Mouse (Mus musculus): Measurements from ENCODE around the gene Cbx4. TPM values are rescaled to one million over a fixed set of nuclear protein-coding genes. Genes with fewer than 3 reads are reported as not detected.

Gene Cbx4
- polyA plus RNA-seq (2012; rRNA removed; ENCODE audit: low replicate concordance): 8.4 and 9.1 TPM in 2 replicates

GRCm38 (mm10) chr11:119086144-119086971, at the start of gene Cbx4:
Cbx4 (minus strand) TSS chr11:119086221.

GRCm38 (mm10) chr11:119040600-119041324, 45.3 kb downstream of the Cbx4 start, which contains the start of gene Cbx8:
Cbx8 (minus strand) TSS chr11:119040969.

Other genes starting within 250 kb of the Cbx4 start
- 0.11 and 0.12 TPM in 2 replicates for gene Rbfox3, start 174.6 kb downstream of the Cbx4 start, polyA plus RNA-seq (2012; rRNA removed; ENCODE audit: low replicate concordance)
- gene Enpp7, start 98.0 kb downstream of the Cbx4 start, polyA plus RNA-seq (2012; rRNA removed; ENCODE audit: low replicate concordance): 4.8 and 1,366 TPM in 2 replicates
- gene Cbx2, start 63.3 kb downstream of the Cbx4 start, polyA plus RNA-seq (2012; rRNA removed; ENCODE audit: low replicate concordance): 2.0 and 3.3 TPM in 2 replicates
- gene Cbx8, start 45.3 kb downstream of the Cbx4 start, polyA plus RNA-seq (2012; rRNA removed; ENCODE audit: low replicate concordance): 3.4 and 8.1 TPM in 2 replicates
- 2.4 and 5.3 TPM in 2 replicates for gene Tbc1d16, start 142.3 kb upstream of the Cbx4 start, polyA plus RNA-seq (2012; rRNA removed; ENCODE audit: low replicate concordance)
- 0.28 TPM in 1 of 2 replicates, not detected in the other for gene Ccdc40, start 142.4 kb upstream of the Cbx4 start, polyA plus RNA-seq (2012; rRNA removed; ENCODE audit: low replicate concordance)
- 44.2 and 89.5 TPM in 2 replicates for gene Gaa, start 181.7 kb upstream of the Cbx4 start, polyA plus RNA-seq (2012; rRNA removed; ENCODE audit: low replicate concordance)
- gene Eif4a3, start 213.9 kb upstream of the Cbx4 start, polyA plus RNA-seq (2012; rRNA removed; ENCODE audit: low replicate concordance): 33.8 and 34.3 TPM in 2 replicates
- gene Card14, start 221.5 kb upstream of the Cbx4 start, polyA plus RNA-seq (2012; rRNA removed; ENCODE audit: low replicate concordance): 3.8 and 5.5 TPM in 2 replicates

All from duodenum, adult 2 months (tissue).